Mouse (Mus musculus): Measurements from ENCODE around the gene B230118H07Rik. TPM values are rescaled to one million over a fixed set of nuclear protein-coding genes. Genes with fewer than 3 reads are reported as not detected.

The B230118H07Rik gene
- polyA plus RNA-seq, 1 experiment from 2014 or later, result 145 TPM

- DNase-seq (ENCODE audit: low spot score), result peak; percentile 71
Observed at GRCm38 (mm10) chr2:101525503-101526381, 123.6 kb downstream of the B230118H07Rik start.

GRCm38 (mm10) chr2:101525091-101525490 is 124.2 kb downstream of the B230118H07Rik start:
- DNase-seq (ENCODE audit: low spot score), result no peak

- no peak for DNase-seq (ENCODE audit: low spot score)
Observed at GRCm38 (mm10) chr2:101520503-101520902, 128.8 kb downstream of the B230118H07Rik start.

GRCm38 (mm10) chr2:101519928-101520327 is 129.4 kb downstream of the B230118H07Rik start:
- no peak for DNase-seq (ENCODE audit: low spot score)

Other genes with a start within 250 kb of the B230118H07Rik start
- gene Rag2, start 24.8 kb downstream of the B230118H07Rik start, polyA plus RNA-seq (2015; fragmentation: Nextera tagmentation; extraction: Ambion mirVana), result 116 and 143 TPM in 2 replicates
- 319 and 337 TPM in 2 replicates for gene Rag1, start within 50 bp of the B230118H07Rik start, polyA plus RNA-seq (2015; fragmentation: Nextera tagmentation; extraction: Ambion mirVana)
- gene Traf6, start 28.9 kb upstream of the B230118H07Rik start, polyA plus RNA-seq (2015; fragmentation: Nextera tagmentation; extraction: Ambion mirVana), result 13.5 and 15.0 TPM in 2 replicates
- gene Prr5l, start 233.5 kb upstream of the B230118H07Rik start, polyA plus RNA-seq (2015; fragmentation: Nextera tagmentation; extraction: Ambion mirVana), result 4.5 and 5.1 TPM in 2 replicates
- 53.0 and 59.3 TPM in 2 replicates for gene Commd9, start 236.7 kb upstream of the B230118H07Rik start, polyA plus RNA-seq (2015; fragmentation: Nextera tagmentation; extraction: Ambion mirVana)